Mouse (Mus musculus) lung, postnatal 36 days (tissue): ENCODE measurements around the gene Tnk1.

Experiments used
- DNase-seq: peaks from one replicate; pipeline ENCODE4 v3.0.0; 2022; ENCODE audit warnings: mixed read lengths

The Tnk1 gene

DNA sequence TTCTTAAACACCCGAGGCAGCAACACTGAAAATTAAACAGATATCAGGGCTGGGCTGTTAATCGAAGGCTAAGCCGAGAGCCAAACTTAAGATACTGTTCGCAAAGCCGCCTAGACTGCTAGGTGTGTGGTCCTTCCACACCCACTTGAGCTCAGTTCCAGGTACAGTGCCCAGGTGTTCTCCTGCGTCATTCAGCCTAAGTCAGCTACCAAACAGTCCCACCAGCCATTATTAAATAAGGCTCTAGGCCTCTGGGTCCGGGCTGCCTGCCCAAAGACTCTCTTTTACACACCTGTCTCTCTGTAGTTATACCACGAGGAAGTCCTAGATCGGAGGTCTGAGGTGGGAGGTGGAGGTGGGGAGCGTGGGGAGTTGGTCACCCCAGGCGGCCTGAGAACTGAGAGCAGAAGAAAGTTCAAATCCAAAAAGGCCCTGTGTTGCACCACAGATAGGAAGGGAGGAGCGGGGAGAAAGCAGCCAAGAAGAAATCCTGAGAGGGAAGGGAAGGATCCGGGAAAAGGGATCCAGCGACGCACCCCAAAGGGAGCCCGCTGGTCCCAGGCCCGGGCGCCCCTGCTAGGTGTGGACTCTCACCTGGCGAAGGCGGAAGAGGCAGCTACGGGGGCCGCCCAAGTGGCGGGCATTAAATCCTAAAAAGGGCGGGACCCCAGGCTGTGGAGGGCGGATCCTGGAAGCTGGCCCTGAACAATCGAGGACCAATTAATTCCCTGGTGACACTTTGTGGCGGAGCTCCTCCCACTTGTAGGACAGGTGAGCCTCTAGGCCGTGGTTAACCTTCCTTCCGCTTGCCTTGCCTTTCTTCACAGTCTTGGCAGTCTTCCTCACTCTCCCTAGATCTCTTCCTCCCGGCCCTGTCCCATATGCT lies at the start of gene Tnk1:
Tnk1 (minus strand) TSS at position 618 of the 886 bp plus-strand sequence.
- DNase-seq = peak; percentile 85

- no peak for DNase-seq
Measured at GRCm38 (mm10) chr11:69904311-69904710, 45.8 kb upstream of the Tnk1 start.

DNA sequence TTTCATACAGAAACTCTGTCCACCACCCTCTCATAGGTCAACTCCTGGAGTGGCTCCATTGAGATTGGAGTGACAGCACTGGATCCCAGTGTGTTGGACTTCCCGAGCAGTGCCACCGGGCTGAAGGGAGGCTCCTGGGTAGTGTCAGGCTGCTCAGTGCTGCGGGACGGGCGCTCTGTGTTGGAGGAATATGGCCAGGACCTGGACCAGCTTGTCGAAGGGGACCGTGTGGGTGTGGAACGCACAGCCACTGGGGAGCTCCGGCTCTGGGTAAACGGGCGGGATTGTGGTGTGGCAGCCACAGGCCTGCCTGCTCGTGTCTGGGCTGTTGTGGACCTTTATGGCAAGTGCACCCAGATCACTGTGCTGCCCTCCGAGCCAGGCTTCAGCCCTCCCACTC lies 44.4 kb upstream of the Tnk1 start:
- no peak for DNase-seq

- DNase-seq = no peak
Measured at GRCm38 (mm10) chr11:69901993-69902392, 43.5 kb upstream of the Tnk1 start.

DNA sequence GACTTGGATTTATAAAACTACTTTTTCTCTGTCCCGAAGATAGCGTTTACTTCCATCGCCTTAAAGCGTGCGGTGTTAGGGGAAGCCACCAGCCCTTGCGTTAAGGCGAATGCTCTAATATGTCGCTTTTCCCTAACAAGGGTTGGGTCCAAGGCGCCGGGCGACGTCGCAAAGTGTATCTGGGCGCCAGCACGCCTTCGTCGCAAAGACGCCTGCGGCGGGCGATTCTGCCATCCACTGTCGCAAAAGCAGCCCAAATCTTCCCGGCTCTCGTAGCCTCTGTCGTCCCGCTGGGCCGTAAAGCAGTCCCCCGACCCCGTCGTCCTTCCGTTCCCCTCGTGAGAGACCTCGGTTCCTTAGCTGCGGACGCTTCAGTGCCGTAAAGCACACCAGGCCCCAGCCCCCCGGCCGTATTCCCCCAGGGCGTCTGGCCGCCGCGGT lies 42.9 kb upstream of the Tnk1 start:
- DNase-seq = peak; percentile 96

DNA sequence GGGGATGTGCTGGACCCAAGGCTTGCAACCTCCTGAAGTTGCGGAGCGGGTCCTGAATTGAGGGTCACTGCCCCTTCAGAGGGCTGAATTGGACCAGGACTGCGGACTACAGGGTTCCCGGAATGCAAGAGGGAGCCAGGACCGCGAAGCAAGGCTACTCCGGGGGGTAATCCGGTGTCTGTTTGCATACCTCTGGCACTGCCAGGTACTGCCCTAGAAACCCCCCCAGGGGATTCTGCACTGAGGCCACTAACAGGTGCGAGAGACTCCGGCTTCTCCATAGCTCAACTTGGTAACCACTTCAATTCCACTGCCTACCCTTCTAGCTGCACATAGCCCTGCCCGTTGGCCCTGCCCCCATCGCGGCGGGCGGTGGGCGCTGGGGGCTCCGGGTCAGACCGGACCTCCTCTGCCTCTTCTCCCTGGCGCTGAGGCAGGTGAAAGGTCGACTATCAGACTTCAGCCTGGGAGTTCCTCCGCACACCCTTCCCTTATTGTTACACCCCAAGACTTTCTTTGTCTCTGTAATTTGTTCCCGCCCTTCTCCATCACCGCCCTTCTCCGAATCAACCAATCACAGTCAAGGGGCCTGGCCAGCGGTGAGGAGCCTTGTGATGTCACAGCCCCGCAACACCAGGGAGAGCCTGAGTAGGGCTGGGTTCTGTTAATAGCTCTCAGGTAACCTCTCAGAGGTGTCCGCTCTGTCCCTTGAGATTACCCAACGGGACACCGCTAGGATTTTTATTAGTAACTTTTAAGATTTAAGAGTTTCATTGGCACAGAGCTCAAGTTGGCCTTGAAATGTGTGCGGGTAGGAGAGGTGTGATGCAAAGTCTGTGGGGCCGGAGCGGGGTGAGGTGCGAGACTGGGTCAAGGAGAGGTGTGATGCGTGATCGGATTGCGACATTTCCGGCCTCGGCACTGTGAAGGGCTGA lies 42.2 kb upstream of the Tnk1 start, which contains the start of the genes 2810408A11Rik and Neurl4:
2810408A11Rik (minus strand) TSS at position 517 of the 935 bp plus-strand sequence.
Neurl4 (plus strand) TSS at position 602 of the 935 bp plus-strand sequence.
- peak; percentile 96 for DNase-seq

- DNase-seq = no peak
Measured at GRCm38 (mm10) chr11:69899870-69900269, 41.3 kb upstream of the Tnk1 start.

- no peak for DNase-seq
Measured at GRCm38 (mm10) chr11:69895291-69895690, 36.8 kb upstream of the Tnk1 start, which contains the start of gene Acap1. TSS of gene Acap1 (minus strand) at chr11:69895539.

GRCm38 (mm10) chr11:69894671-69895070 lies 36.1 kb upstream of the Tnk1 start:
- DNase-seq = peak; percentile 61

GRCm38 (mm10) chr11:69891482-69891881 lies 33.0 kb upstream of the Tnk1 start:
- no peak for DNase-seq

DNA sequence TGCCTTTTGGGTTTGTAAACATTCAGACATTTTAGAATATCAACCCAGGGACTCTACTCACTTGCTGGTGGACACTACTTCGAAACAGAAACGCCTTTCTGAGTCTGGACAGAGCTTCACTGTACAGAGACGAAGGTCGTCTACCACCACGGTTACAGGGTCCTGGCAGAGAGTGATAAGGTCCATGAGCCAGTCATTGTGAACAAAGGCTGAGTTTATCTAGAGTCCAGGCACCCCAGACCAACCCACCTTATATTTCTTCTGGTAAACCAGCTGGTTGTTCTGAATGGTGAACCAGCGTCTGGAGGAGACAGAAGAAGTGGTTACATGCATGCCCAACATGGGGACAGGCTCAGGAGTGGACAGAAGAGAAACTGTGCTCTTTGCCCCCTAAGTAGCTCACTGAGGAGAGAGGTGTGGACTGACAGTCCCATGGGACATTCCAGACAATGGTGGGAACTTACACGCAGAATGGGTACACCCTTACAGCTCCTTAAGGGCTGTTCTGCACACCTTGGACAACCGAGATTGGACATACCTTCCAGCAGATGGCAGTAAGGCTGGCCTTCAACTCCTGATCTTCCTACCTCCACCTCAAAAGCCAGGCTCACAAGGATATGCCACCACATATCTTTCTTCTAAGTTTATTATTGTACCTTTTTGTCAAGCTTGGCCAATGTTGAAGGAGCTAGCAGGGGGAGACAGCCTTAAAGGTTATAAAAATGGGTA lies 28.5 kb upstream of the Tnk1 start:
- peak; percentile 74 for DNase-seq

DNA sequence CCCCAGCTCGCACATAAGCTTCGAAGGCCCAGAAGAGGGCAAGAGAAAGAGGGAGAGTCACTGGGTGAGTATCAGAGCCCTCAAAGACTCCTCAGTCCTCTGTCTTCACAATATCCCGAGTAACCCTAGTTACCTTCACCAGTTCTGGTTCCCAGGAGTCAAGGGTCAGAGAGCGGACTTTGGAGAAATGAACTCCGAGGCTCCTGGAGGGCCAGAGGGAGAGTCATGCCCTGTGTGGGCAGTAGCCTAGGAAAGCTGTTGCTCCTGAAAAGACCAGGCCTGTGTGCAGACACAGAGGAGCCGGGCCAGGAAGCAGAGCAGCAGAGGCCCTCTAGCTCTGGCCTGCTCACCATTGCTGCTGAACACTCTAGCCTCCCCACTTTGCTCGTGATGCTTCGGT lies 26.1 kb upstream of the Tnk1 start:
- no peak for DNase-seq

GRCm38 (mm10) chr11:69884240-69884639 lies 25.7 kb upstream of the Tnk1 start:
- DNase-seq = no peak

GRCm38 (mm10) chr11:69883527-69884151 lies 25.1 kb upstream of the Tnk1 start:
- no peak for DNase-seq

DNA sequence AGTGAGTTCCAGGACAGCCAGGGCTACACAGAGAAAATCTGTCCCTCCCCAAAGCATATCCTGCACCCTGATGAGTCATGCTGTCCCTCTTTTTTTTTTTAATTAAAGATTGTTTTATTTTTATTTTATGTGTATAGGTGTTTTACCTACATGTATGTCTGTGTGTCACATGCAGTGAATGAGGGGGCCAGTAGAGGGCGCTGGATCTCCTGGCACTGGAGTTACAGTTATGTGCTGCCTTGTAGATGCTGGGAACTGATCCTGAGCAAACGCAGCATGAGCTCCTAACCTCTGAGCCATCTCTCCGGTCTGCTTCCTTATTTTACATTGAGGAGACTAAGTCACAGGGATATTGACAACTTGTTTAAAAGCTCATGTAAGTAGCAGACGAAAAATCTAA lies 24.5 kb upstream of the Tnk1 start:
- peak; percentile 64 for DNase-seq

DNA sequence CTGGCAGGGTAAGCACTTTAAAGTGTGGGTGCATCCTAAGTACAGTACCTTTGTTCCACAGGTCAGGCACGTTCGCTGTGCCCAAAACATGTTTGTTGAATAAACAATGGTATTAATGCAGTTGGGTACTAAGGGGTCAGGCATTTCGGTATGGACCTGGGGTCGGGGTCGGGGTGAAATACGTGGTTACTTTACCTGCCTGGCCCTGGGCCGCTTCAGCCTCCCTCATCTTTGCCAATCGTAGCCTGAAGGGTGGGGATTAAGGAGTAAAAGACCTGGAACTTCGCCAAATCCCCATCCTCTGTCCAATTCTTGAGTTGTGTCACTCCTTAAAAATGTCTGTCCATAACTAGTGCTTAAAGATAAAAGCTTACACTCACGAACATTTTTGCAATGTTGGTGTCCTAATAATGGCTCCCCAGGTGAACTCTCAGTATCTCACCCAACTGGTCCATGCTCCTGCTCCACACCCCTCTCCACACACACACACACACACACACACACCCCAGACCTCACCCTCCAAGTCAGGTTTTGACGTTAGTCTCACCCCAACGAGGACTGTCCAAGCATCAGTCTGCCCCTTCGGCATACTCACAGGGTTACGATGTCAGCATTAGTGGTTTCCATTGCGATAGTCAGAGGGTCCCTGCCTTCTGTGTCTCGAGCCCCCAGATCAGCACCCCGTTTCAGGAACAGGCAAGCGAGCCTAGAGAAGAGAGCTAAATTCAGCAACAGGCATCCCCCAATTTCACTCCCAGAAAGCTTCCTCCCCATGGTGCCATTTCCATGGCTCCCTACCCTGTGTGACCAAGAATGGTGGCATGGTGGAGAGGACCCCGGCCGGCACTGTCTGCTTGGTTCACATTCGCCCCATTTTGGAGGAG lies 23.5 kb upstream of the Tnk1 start:
- no peak for DNase-seq

DNA sequence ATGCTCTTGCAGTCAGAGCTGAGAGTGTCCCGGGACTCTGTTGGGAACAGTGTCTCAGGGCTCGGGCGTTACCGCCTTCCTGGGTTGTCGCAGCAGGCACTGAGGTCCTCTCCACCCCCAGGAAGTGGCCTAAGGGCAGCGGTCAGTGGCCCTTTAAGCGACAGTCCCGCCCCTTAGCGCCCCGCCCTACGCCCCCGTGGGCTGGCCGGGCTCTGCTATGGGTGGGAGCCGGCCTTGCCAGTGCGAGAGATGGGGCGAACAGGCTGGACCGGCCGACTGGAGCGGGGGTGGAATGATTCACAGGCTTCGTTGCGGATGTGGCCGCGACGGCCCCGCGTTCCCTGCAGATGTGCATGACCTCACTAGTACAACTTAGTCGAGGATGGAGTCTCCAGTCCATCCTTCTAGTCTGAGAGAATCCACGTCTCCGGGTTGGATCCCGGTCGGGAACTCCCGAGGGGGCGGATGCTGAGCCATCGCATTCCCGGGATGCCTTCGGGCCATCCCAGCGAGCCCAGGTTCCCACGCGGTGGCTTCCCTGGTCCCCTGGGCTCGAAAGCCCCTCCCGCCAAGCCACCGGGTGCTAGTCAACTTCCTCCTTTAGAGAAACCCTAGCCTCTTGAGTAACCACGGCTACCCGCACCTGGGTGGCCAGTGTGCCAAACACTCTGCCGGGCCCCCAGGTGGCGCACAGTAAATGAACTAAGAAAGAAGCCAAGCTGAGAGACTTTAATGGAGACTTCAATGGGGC lies 22.5 kb upstream of the Tnk1 start, which contains the start of gene Kctd11:
Kctd11 (minus strand) TSS at position 554 of the 751 bp plus-strand sequence.
- DNase-seq = peak; percentile 96

DNA sequence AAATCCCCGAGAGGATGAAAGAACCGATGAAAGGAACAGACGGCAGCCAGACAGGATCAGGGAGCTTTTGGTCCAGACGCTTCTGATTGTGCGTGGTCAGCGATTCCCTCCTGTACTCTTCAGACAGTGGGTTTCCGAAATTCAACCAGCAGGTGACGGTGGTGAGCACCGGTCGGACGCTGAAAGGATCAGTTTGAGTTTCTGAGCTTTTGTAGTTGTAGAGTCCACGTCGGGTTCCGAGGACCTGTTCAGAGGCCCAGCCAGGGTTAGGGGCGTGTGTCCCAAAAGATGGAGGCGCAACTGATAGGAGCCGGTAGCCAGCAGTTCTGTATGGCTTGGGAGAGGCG lies 21.9 kb upstream of the Tnk1 start:
- peak; percentile 88 for DNase-seq

- no peak for DNase-seq
Measured at GRCm38 (mm10) chr11:69879711-69880110, 21.2 kb upstream of the Tnk1 start.

- no peak for DNase-seq
Measured at GRCm38 (mm10) chr11:69878952-69879351, 20.4 kb upstream of the Tnk1 start.
